Mouse (Mus musculus) embryonic fibroblast, embryonic 13.5 days (primary cell): Measurements from ENCODE around the gene Cux1.

Source experiments
- CTCF ChIP-seq: IDR thresholded peaks from 2 replicates; pipeline ENCODE4 v1.5.1; 2011; ENCODE audit warnings: mild to moderate bottlenecking, control low read depth, low read length, moderate library complexity, borderline replicate concordance; ENCODE audit not compliant: insufficient read depth
- POLR2A ChIP-seq: IDR thresholded peaks from 2 replicates; pipeline ENCODE4 v1.6.1; 2011; ENCODE audit warnings: low read depth, mild to moderate bottlenecking, control low read depth, low read length, moderate library complexity

GRCm38 (mm10) chr5:136213716-136214115 is 353.6 kb downstream of the Cux1 start:
- TF ChIP-seq POLR2A (no peak), CTCF (no peak)
